18 mouse cellular contexts compared by ENCODE assay signal in genomic region chr4:41092958-41093357, GRCm38 (mm10). TPM values are rescaled to one million over a fixed set of nuclear protein-coding genes. Genes with fewer than 3 reads are reported as not detected.
"Had no signal": no experiment of that assay in that cellular context is flagged by ENCODE, and none has a peak within 500 bp of the region (broad histone marks: within the 10 kb centered on the region; RNA-seq: fewer than 3 reads in every experiment).

No protein-coding gene starts in this region.

- H3K4me2 ChIP-seq: lung, embryonic 15.5 days; midbrain, embryonic 11.5 days; midbrain, embryonic 13.5 days; midbrain, embryonic 15.5 days; neural tube, embryonic 12.5 days; stomach, embryonic 15.5 days had no signal

- H3K9ac ChIP-seq: lung, embryonic 15.5 days; midbrain, embryonic 13.5 days; midbrain, embryonic 15.5 days; neural tube, embryonic 12.5 days; stomach, embryonic 15.5 days had no signal

- ATAC-seq: lung, postnatal 0 days; midbrain, embryonic 13.5 days; midbrain, embryonic 15.5 days had no signal

- H3K9me3 ChIP-seq: lung, embryonic 15.5 days; megakaryocyte, embryonic 14.5 days; midbrain, embryonic 13.5 days; midbrain, embryonic 15.5 days; neural tube, embryonic 12.5 days; stomach, embryonic 15.5 days had no signal

- H3K36me3 ChIP-seq: lung, embryonic 15.5 days; midbrain, embryonic 13.5 days; midbrain, embryonic 15.5 days; neural tube, embryonic 12.5 days; stomach, embryonic 15.5 days had no signal

- H3K27me3 ChIP-seq: stomach, embryonic 15.5 days had no signal

- DNase-seq: lung, adult 2 months; lung, postnatal 14 days; lung, postnatal 36 days; right cerebral cortex, postnatal 14 days; thymus, adult 2 months; thymus, postnatal 25 days; thymus, postnatal 4 days had no signal

- H3K4me3 ChIP-seq: lung, embryonic 15.5 days; megakaryocyte, embryonic 14.5 days; midbrain, embryonic 13.5 days; midbrain, embryonic 15.5 days; neural tube, embryonic 12.5 days; stomach, embryonic 15.5 days had no signal

- H3K27ac ChIP-seq: lung, embryonic 15.5 days; macrophage; midbrain, embryonic 13.5 days; midbrain, embryonic 15.5 days; neural tube, embryonic 12.5 days; stomach, embryonic 15.5 days had no signal

RNA-seq across cellular contexts. Expression of gene Aqp3, which starts 5.0 kb away (rescaled TPM):
- polyA plus RNA-seq: macrophage had no signal

RNA-seq across cellular contexts. Expression of gene Aqp7, which starts 45.0 kb away (rescaled TPM):
- polyA plus RNA-seq: lung, embryonic 15.5 days; macrophage; midbrain, embryonic 11.5 days; midbrain, embryonic 13.5 days; midbrain, embryonic 15.5 days; midbrain, postnatal 0 days; neural tube, embryonic 12.5 days; neural tube, embryonic 14.5 days had no signal
